Mouse (Mus musculus) spleen, adult 2 months (tissue): ENCODE results near the gene Gm9964.

Experiments
- CTCF ChIP-seq: fragments of 200-500 bp; IDR thresholded peaks from 2 replicates; pipeline ENCODE4 v1.5.1; 2011; ENCODE audit warnings: mild to moderate bottlenecking, inconsistent platforms; ENCODE audit not compliant: insufficient read depth, insufficient read length, insufficient replicate concordance; ENCODE audit errors: extremely low read depth
- POLR2A ChIP-seq: fragments of 200-500 bp; IDR thresholded peaks from 2 replicates; pipeline ENCODE4 v1.6.1; 2011; ENCODE audit warnings: low read depth, low read length, inconsistent platforms

- TF ChIP-seq POLR2A (no peak), CTCF (no peak)
Observed at GRCm38 (mm10) chr11:79328060-79328459, 31.4 kb upstream of the Gm9964 start.
